Mouse (Mus musculus): ENCODE data around the gene 6820408C15Rik.
A peak's percentile ranks its signal among the peaks of the same experiment; 100 is the strongest.

The 6820408C15Rik gene

DNA sequence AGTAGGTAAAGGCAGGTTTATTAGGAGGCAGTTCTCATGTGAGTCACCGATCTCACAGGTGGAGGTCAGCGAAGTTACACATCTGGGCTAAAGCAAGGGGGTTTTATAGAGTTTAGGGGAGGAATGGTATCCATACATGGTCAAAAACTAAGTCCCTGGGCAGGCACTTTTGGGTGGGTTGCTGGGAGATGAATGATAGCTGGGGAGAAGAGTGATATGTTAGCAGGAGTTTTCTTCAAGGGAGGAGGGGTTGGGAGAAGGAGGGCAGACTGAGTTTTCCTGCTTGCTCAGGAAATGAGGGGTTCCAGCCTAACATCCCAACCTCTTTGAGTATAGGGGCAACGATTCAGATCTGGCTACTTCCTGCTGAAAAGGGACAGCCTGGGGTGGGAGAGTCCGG lies at the start of gene 6820408C15Rik:
TSS of gene 6820408C15Rik (plus strand) at position 301 of the 400 bp plus-strand sequence.
- no peak for DNase-seq

DNA sequence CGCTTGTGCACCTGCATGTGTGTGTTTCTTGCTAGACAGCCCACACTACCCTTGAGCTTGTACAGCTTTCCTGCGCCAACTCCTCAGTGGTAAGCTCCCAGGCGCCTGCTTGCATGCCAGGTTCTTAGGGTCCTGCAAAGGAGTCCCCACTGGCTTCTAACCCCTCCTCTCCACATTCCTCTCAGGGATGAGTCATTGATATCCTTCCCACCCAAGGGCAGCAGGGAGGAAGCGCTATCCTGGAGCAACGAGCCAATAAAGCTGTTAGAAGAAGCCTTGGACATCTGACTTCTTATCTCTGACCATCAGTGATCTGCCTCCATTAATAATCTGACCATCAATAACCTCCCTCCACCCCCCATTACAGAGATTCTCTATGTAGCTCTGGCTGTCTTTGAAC lies 47.5 kb upstream of the 6820408C15Rik start:
- DNase-seq: no peak

DNA sequence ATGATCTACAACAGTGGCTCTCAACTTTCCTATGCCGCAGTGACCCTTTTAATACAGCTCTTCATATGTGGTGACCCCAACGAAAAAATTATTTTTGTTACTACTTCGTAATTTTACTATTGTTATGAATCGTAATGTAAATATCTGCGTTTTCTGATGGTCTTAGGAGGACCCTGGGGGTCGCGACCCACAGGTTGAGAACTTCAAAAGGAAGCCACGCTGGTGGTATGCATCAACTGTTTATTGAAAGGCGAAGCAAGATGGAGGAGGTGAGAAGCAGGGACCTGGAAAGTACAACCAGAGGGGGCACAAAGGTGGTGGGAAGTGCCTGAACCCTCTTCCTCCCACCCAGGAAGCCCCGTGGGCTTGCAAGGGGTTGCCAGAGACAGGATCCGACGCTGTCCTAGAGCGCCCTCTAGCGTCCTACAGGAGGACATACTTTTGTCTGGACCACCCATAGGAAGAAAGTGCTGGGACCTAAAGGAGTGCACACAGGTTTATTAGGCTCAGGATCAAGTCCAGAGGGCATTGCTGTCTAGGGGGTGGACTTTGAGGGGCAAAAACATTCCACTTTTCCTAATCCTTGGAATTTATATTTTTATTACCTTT lies 46.8 kb upstream of the 6820408C15Rik start:
- DNase-seq: peak; percentile 39 to 76

DNA sequence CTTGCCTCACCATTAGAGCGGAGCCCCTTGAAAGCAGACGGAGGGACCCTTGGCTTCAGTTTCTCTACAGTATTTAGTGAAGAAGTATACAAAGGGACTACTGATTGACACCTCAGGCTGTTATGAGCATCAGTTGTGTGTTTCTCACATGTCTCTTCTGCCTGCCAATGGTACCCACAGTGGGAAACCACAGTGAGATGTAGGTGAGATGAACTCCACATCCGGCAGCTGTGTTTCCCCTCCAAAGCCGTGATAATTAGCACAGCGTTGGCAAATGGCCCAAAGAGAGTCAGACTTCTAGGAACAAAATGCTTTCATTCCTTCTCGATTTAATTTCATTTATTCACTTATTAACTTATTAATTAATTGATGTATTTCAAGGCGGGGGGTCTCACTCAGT lies 43.3 kb upstream of the 6820408C15Rik start:
- no peak for DNase-seq

DNA sequence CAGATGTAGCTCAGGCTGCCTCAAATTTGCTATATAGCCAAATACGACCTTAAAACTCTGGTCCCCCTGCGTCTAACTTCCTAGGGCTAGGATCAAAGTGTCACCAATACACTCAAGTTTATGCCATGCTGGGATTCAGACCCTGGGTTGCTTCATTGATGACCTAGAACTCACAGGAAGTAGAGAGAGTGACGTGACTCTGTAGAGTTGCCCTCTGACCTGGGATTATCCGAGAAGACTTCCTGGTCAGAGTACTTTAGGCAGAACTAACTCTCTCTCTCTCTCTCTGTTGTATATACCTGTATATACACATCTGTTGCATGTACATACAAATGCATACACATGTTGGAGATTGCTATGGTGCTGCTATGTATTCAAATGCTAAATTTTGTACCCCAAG lies 42.7 kb upstream of the 6820408C15Rik start:
- DNase-seq: no peak

DNA sequence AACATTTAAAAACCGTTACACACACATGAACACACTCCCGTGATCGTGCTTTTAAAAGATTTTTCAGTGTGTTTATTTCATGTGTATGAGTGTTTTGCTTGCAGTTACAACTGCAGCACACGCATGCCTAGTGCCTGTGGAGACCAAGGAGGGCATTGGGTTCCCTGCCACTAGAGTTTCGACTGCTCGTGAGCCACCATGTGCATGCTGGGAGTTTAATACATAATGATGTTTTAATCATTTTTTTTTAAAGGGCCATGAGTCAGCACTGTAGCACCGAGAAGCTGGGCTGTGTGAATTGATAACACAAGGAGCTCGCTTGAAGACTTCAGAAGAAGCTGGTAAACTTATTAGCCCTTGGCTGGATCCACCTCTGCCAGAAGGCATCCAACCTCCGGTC lies 41.8 kb upstream of the 6820408C15Rik start:
- DNase-seq: no peak

DNA sequence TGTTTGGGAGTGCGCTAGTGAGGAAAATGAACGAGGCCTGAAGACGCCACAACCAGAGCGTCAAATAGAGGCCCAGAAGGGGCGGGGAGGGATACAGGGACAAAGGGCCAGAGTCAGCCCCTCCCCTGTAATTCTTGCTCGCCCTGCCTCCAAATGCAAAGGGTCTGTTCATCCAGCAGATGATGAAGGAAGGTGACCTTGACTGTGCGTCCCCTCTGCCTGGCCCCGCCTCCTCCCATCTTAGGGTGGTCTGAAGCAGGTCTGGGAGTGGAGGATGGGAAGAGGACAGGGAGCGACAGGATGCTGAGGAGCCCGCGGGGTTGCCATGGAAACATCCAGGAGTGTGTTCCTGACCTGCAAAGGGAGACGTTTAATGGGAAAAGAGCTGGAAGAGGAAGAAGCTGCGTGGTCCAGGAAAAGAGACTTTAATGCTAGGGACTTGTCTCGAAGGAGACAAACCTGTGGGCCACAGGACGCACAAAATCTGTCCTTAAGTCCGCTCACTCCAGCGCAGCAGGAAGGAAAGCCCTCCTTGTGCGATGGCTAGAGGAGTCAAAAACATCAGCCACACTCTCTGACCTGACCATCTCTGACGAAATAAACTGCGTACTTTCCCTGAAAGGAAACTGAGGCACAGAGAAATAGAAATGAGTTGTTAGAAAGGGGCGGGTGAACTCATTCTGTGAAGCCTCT lies 39.6 kb upstream of the 6820408C15Rik start:
- no peak for DNase-seq

DNA sequence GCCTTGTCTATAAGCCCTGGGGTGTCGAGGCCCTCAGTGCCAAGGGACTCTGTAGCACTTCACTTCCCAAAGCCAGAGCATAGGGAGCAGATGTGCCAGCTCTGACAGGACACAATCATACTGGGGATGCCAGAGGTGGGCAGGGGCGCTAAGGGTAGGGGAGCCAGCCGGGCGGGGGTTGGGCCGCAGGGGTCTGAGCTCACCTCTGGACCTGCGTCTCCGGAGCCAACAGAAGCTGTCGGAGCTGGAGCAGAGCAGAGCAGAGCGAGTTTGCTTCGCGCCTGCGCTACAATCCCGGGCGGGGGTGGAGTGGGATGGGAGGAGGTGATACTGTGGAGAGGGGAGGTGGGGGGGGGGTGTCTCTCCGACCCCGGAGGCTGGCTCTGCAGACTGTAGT lies 39.0 kb upstream of the 6820408C15Rik start, which contains the start of gene Nrsn2:
TSS of gene Nrsn2 (minus strand) at position 294 of the 397 bp plus-strand sequence.
- no peak for DNase-seq

DNA sequence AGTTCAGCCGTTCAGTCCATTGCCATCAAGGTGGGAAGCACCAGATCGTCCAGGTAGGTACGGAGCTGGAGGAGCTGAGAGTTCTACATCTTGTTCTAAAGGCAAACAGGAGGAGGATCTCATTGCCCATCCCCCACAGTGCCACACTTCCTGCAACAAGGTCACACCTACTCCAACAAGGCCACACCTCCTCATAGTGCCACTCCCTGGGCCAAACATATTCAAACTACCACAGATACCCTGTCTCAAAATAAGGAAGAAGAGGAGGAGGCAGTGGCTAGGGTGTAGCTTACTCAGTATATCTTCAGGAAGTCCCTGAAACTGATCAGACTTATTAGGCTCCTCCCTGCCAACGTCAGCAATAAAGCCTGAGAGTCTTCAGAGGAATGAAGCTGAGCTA lies 31.2 kb upstream of the 6820408C15Rik start:
- no peak for DNase-seq

DNA sequence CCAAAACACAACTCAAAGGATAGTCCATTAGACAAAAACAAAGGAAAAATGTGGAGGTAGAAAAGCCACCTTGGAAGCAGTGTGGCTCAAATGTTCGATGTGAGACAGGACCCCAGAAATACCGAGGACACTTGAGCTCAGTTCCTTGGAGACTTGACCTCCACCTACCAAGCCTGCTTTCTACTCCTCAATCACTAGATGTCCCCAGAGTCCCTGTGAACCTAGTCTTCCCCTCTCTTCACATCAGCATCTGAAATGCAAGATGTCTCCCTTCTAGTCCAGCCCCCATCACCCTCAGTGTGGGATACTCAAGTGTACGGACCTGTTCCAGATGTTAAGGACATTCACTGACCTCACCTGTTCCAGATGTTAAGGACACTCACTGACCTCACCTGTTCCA lies 22.6 kb upstream of the 6820408C15Rik start:
- peak; percentile 53 to 58 for DNase-seq

DNA sequence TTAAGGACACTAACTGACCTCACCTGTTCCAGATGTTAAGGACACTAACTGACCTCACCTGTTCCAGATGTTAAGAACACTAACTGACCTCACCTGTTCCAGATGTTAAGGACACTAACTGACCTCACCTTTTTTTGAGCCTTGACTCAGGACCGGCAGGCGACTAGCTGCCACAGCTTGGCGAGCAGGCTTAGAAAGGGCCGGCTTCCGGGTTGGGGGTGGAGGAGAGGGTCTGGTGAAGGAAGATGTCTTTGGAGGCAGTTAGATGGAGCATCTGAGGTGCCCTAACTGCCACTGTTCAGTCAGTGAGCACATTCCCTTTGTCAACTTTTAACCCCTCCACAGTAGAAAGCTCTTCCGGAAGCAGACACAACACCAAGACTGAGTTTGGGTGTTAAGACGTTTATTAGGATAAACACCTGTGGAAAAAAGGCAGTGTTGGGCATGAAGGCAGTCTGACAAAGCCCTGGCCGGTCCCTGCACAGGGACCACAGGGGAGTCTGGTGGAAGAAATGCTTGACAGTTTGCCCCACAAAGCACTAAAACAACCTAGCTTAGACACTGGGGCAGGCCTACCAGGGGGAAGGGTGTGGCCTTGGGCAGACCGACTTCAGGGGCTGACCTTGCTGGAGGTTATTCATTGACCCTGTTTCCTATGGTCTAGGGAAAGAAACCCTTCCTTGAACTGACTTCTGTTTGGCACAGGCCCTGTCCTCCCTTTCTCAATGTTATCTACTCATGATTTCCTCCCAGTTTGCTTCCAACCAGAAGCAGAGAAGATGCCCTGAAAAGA lies 22.0 kb upstream of the 6820408C15Rik start:
- DNase-seq: no peak

DNA sequence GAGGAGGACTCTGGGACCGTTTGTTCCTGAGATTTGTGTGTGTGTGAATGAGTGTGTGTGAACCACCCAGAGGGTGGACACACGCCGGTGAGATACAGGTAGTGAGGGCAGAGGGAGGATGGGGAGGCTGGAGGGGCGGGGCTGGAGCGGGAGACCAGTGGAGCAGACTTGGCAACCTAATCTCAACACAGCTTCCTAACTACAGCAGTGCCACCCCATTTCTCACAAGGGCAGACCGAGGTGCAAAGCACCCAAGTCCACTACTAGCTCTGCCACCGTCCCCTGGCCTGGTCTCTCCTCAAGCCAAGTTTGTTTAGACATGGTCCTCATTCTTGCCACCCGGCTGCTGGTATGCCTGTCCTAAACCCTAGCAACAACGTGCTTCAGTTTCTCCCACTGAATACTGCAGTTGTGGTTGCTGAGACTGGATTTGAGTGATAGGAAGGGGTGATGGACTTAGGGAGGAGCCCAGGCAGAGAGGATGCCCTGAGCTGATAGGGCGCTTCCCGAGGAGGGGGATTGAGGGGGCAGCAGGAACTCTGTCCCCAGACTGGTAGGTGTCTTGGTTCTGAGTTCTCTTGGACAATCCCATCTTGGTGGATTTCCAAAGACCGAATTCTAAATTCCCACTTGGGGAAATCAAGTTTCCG lies 20.0 kb upstream of the 6820408C15Rik start:
- no peak for DNase-seq

DNA sequence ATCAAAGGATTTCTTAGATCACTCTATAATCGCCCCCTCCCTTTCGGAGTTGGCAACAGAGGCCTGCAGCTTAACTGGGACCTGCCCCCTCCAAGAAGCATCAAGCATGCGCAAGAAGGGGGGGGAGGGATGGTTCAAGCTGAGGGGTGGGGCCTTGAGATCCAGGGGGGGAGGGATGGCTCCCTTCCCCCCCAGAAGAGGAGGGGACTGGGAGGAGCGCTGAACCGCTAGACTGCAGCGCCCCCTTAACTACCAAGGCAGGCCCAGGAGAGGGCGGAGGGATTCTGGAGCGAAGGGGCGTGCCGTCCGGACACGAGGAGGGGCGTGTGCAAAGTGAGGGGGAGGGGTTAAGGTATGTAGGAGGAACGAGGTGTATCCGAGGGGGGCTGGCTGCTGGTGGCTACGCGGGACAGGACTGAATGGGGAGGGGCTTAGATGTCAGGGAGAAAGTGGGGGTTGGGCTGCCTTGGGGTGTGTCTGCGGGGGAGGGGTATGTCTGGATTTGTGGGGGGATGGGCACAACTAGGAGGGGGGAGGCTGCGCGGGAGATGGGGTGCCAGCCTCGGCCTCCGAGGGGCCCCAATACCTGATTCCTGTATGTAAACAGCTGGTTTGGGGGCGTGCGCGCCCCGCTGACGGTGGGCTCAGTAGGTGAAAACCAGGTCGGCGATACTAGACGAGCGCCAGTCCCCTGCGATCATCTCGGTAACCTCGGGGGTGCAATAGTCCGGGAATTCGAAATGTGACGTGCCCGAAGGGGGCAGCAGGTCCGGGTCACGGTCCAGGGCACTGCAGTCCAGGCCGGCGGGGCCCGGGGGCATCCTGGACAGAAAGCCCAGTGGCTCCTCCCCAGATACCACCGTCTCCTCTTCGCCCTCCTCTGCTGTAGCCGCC lies 19.0 kb upstream of the 6820408C15Rik start:
- DNase-seq: peak; percentile 87 to 90

DNA sequence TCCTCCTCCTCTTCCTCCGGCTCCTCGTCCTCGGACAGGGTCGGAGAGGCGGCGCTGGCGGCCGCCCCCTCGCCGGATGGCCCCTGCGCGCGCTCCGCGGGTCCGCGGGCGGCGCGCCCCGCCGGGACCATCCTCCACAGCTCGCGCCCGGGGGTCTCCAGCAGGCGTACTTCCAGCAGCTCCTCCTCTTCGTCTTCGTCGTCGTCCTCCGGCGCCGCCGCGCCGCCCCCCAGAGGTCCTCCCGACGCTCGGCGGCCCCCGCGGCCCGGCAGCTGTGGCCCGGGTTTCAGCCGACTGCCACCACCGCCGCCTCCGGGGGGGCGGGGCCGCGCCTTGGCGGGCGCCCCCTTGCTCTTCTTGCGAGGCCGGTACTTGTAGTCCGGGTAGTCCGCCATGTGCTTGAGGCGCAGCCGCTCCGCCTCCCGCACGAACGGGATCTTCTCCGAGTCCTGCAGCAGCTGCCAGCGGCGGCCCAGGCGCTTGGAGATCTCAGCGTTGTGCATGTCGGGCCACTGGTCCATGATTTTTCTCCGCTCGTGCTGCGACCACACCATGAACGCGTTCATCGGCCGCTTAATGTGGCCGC lies 18.3 kb upstream of the 6820408C15Rik start:
- DNase-seq: peak; percentile 82 to 87

DNA sequence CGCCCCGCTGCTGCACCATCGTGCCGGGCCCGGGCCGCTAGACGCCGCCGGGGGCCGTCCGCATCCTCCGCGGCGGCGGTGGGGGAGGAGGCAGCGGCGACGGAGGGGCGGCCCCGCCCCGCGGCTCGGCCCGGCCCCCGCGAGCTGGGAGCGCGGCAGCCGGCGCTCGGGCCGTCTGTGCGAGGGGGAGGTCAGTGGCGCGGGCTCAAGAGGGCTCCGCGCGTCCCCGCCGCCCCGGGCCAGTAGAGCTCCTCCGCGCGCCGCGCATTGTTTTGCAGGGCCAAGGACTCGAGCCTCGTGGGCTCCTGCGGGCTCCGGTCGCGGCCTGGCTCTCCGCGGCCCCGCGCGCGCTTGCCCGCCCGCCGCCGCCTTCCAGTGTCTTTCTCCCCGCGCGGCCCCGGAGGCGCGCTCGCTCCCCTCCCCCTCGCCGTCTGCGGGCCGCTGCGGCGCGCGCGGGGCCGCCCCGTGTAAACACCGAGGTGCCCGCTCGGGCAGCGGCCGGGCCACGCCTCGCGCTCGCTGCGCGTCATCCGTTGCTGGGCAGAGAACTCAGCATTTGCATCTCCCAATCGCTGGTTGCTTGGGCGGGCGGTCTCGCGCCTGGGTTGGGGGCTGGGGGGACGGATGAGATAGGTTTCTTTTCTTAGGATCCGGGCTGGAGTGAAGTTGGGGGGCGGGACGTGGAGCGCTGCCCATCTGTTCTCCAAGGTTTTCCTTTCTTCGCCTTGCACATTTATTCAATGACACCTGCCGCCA lies 17.5 kb upstream of the 6820408C15Rik start, which contains the start of gene Sox12:
TSS of gene Sox12 (minus strand) at position 384 of the 756 bp plus-strand sequence.
- DNase-seq: peak; percentile 96 to 100

DNA sequence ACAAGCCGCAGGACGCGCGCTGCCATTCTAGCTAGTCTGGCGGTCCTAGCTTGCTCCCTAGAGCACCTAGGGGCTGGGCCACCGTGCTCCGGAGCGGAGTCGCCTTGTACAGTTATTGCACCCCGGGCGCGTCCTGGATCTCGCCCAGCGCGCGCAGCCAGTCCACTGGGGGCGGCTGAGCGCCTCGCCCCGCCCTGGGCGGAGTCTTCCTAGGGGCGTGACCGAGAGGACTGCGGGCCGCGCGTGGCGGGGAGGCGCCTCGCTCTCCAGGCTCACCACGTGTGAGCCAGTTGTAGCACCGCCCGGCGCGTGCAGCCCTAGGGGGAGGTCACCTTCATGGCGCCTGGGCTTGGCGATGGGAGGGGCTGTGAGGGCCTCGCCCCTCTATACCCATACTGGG lies 16.7 kb upstream of the 6820408C15Rik start:
- DNase-seq: peak; percentile 95 to 97

DNA sequence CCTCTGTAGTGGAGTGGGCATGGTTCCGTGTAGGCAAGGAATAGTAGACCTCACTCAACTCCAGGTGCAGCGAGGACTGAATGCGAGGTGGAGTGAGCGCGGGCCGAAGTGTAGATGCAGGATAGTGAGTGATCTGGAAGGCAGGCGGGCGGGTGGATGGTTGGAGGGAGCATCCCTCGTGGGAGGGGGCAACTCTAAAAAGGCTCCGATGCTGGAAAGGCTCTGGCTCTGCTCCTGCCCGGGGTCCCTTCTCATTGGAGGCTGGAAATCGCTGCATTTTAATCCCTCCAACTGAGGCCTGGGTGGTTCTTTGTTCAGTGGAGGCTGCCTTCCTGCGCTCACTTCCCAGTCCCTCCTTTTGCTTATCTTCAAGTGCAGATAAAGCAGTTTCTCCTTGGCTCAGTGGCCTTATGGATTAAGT lies 16.3 kb upstream of the 6820408C15Rik start:
- no peak for DNase-seq

DNA sequence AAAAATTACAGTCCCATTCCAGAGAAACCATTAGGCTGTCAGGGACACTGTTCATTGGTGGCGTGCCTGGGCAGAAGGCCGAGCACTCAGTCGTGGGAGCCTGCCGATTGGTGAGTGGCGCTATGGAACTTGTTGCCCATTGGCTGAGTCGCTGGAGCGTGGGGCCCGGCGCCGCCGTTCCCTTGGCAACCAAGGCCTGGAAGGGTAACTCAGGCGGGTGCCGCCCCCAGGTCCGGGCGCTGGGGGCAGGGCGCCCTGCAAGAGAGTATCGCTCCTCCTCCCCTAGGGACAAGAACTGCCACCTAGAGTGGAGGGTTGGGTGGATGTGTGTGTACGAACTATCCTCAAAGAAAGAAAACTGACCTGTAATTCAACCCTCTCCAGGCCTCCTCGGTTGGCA lies 9.3 kb upstream of the 6820408C15Rik start:
- DNase-seq: peak; percentile 97 to 98

DNA sequence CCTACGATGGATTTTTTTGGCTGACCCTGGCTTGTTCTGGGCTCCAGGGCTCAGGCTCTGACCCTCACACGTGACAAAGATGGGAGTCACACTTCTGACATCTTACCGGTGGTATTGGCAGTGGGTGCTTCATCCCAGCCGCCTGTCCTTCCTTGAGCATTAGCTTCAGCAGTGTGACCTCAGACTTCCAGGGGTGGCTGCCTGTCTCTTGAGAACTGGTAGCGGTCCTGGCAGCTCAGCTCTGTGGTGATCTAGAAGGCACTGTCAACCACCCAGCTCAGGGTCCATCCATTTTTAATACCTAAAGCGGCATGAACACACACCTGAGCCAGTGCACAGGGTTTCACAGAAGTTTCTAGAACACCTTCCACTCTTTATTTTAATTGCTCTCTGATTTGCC lies 5.6 kb upstream of the 6820408C15Rik start:
- no peak for DNase-seq

DNA sequence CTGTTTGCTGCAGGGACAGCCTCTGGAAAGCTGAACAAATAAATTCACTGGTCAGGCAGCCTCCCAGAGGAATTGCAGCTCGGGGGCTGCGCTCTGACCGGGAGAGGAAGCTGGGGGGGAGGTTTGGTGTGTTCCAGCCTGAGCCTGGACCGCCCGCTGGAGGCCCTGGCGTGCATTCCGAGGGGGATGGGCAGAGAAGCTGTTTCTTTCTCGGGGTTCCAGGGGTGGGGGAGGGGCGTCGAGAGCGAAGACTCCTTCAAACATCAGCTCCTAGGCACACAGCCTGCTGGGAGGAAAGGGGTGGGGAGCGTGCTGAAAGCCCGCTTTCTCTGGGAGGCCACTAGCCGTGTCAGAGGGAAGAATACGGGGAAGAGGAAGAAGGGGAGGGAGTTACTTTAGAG lies 4.4 kb upstream of the 6820408C15Rik start:
- peak; percentile 83 to 86 for DNase-seq

DNA sequence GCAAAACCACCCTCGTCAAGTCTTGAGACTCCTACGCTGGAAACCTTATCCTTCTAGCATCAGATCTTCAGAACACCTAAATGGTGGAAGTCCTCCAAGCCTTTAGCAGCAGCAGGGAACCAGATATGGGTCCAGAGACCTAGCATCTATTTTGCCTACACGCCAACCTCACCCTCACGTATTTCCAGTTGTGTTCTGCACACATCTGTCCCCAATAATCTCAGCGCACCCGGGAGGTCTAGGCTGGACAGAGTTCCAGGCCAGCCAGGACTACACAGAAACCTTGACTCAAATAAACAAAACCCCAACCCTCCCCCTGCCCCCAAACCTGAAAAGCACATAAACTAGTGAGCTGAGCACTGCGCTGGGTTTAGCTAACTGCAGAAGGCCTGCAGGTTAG lies 3.9 kb upstream of the 6820408C15Rik start:
- DNase-seq: no peak

Measured in kidney, postnatal 36 days (tissue).